Mouse (Mus musculus) embryonic fibroblast, embryonic 13.5 days (primary cell): ENCODE measurements around the gene Camta1.

Source experiments
- CTCF ChIP-seq: IDR thresholded peaks from 2 replicates; pipeline ENCODE4 v1.5.1; 2011; ENCODE audit warnings: mild to moderate bottlenecking, control low read depth, low read length, moderate library complexity, borderline replicate concordance; ENCODE audit not compliant: insufficient read depth
- POLR2A ChIP-seq: IDR thresholded peaks from 2 replicates; pipeline ENCODE4 v1.6.1; 2011; ENCODE audit warnings: low read depth, mild to moderate bottlenecking, control low read depth, low read length, moderate library complexity

- TF ChIP-seq POLR2A: no peak
- no peak for TF ChIP-seq CTCF
These were observed 122.2 kb downstream of the Camta1 start for GRCm38 (mm10) chr4:151739348-151739956.
